Mouse (Mus musculus) liver, embryonic 13.5 days (tissue): ENCODE data around the gene Cadps2. TPM values are rescaled to one million over a fixed set of nuclear protein-coding genes. Genes with fewer than 3 reads are reported as not detected.

Experiments
- ATAC-seq: fragments of 200-750 bp; cut with Nextera tagmentation; 2 replicates; pipeline ENCODE4 v1.8.0; 2017; ENCODE audit warnings: low read depth, mild to moderate bottlenecking, moderate number of reproducible peaks, moderate library complexity
- DNase-seq: peaks from one replicate; pipeline ENCODE4 v3.0.0; 2022
- H3K27ac ChIP-seq: fragments of 300-500 bp; sonication (generic); 2 replicates; pipeline ENCODE4 v1.5.1; 2015; ENCODE audit warnings: moderate library complexity, mild to moderate bottlenecking, inconsistent platforms
- H3K27me3 ChIP-seq: fragments of 300-500 bp; sonication (generic); 2 replicates; pipeline ENCODE4 v1.6.1; 2015; ENCODE audit warnings: mild to moderate bottlenecking, inconsistent platforms
- H3K36me3 ChIP-seq: fragments of 300-500 bp; sonication (generic); 2 replicates; pipeline ENCODE4 v1.6.1; 2015; ENCODE audit warnings: mild to moderate bottlenecking, inconsistent platforms
- H3K4me1 ChIP-seq: fragments of 300-500 bp; sonication (generic); replicated peaks from 2 replicates; pipeline ENCODE4 v1.6.1; 2015; ENCODE audit warnings: inconsistent platforms
- H3K4me2 ChIP-seq: fragments of 300-500 bp; sonication (generic); 2 replicates; pipeline ENCODE4 v1.6.1; 2015; ENCODE audit warnings: inconsistent platforms, mild to moderate bottlenecking, moderate library complexity
- H3K4me3 ChIP-seq: fragments of 300-500 bp; sonication (generic); replicated peaks from 2 replicates; pipeline ENCODE4 v1.5.1; 2015; ENCODE audit warnings: mild to moderate bottlenecking, inconsistent platforms
- H3K9ac ChIP-seq: fragments of 300-500 bp; sonication (generic); 2 replicates; pipeline ENCODE4 v1.6.1; 2015; ENCODE audit warnings: mild to moderate bottlenecking, inconsistent platforms
- H3K9me3 ChIP-seq: fragments of 300-500 bp; sonication (generic); replicated peaks from 2 replicates; pipeline ENCODE4 v1.6.1; 2016; ENCODE audit warnings: inconsistent platforms
- WGBS: fragments of 180-500 bp; shearing (Covaris S2); methylation state at CpG from one replicate; pipeline ENCODE4 v1.1.7; 2015; ENCODE audit not compliant: insufficient replicate concordance; 5-methylcytosine and 5-hydroxymethylcytosine counted together
- polyA plus RNA-seq: library from polyadenylated mRNA; unstranded; fragments of >200 nt; fragmentation: Nextera tagmentation; extraction: Ambion mirVana; gene quantifications from 2 replicates; pipeline ENCODE4 v1.2.1, GENCODE M21; 2015

Cadps2 gene
- polyA plus RNA-seq, 1 experiment from 2014 or later: 0.10 TPM

DNA sequence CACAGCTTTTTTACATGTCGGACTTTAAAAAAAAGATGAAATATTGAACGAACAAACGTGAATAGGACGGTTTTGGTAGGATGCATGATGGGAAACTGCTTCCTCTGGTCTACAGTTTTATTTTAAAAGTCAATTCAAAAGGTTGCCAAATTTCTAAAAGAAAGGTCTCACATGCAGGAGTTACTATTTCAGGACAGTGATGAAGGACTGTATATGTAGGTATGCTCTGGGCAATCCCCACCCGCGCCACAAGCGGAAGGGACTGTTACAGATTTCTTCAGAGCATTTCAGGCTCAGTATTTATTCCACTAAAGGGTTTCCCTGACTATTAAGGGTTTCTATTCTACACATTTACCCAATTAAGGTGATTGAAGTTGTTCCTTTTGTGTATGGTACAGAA is 1.6 kb downstream of the Cadps2 start:
- Histone ChIP-seq H3K27me3 (peaks cover 40% of the 10 kb centered on the region), H3K4me3 (no peak overlapping the region), H3K36me3 (no peaks in the 10 kb centered on the region), H3K9me3 (no peaks in the 10 kb centered on the region), H3K4me1 (no peaks in the 10 kb centered on the region), H3K9ac (no peak overlapping the region), H3K4me2 (no peak overlapping the region), H3K27ac (no peak overlapping the region)
- DNase-seq (no peak), ATAC-seq (no peak)
- 76% methylated on average over 7 of the region's 7 CpGs for WGBS

DNA sequence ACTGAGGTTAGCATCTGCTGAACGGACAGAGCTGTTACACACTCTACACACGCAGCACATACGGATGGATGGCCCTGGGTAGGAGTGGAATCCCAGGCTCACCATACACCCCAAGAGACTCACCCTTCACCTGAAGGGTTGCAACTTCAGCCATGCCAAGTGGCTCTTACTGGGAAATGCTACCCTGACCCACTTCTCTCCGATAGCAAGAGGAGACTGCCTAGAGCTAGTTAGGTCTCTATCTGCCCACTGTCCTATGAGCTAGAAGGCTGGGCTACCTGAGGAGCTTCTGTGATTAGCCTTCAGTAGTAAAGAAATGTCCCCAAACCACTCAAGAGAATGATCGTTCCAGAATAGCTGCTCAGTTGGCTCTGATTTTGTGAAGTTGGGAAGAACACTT is 2.1 kb downstream of the Cadps2 start:
- WGBS: 60% methylated on average over 5 of the region's 5 CpGs

DNA sequence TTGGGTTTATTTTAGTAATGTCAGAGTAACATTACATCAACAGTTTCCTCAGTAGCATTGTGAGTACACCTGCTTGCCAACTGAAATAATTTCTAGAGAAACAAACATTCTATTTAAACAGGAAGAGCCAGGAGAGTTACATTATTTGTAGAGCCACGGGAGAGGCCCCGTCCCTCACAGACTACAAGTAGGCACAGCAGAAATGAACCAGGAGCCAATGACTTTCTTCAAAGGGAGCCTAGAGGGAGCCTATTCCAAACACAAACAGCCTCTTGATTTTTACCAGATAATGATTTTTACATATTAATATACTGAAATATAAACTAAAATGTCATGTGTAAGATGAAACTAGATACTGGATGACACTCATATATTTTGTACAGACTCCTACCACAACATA is 2.5 kb downstream of the Cadps2 start:
- Histone ChIP-seq H3K4me1 (no peaks in the 10 kb centered on the region), H3K27me3 (peaks cover 40% of the 10 kb centered on the region), H3K36me3 (no peaks in the 10 kb centered on the region), H3K27ac (no peak overlapping the region), H3K9ac (no peak overlapping the region), H3K9me3 (no peaks in the 10 kb centered on the region), H3K4me3 (no peak overlapping the region), H3K4me2 (no peak overlapping the region)
- DNase-seq (no peak), ATAC-seq (no peak)
- 50% methylated on average over 2 of the region's 2 CpGs for WGBS

More for the DNA sequence above, 2.1 kb downstream of the Cadps2 start:
- H3K4me1 ChIP-seq: no peaks in the 10 kb centered on the region
- no peak for ATAC-seq
- no peak overlapping the region for H3K27ac ChIP-seq
- H3K9me3 ChIP-seq: no peaks in the 10 kb centered on the region
- no peak overlapping the region for H3K4me3 ChIP-seq
- H3K36me3 ChIP-seq: no peaks in the 10 kb centered on the region
- H3K4me2 ChIP-seq: no peak overlapping the region
- H3K27me3 ChIP-seq: peaks cover 40% of the 10 kb centered on the region
- no peak for DNase-seq
- no peak overlapping the region for H3K9ac ChIP-seq

DNA sequence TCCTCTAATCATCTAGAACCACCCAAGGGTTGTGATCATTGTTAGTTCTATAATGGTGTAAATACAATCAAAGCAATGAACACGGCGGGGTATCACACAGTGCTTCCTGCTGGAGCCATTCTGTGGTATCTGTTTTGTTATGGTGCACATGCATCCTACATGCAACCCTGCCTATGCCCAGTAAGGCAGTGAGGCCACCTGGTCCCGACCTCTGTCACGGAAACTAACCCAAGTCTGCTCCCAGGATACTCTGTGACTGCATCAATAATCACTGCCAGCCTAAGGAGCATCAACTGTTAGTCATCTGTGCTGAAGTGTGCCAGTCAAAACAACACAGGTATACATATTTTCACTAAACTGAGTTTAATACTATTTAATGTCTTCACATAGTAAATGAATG is 3.7 kb downstream of the Cadps2 start:
- H3K27ac ChIP-seq: no peak overlapping the region
- ATAC-seq: no peak
- H3K27me3 ChIP-seq: peaks cover 36% of the 10 kb centered on the region
- H3K9ac ChIP-seq: no peak overlapping the region
- H3K4me1 ChIP-seq: no peaks in the 10 kb centered on the region
- DNase-seq: no peak
- no peak overlapping the region for H3K4me2 ChIP-seq
- H3K9me3 ChIP-seq: no peaks in the 10 kb centered on the region
- no peaks in the 10 kb centered on the region for H3K36me3 ChIP-seq
- WGBS: 67% methylated on average over 4 of the region's 4 CpGs
- no peak overlapping the region for H3K4me3 ChIP-seq

DNA sequence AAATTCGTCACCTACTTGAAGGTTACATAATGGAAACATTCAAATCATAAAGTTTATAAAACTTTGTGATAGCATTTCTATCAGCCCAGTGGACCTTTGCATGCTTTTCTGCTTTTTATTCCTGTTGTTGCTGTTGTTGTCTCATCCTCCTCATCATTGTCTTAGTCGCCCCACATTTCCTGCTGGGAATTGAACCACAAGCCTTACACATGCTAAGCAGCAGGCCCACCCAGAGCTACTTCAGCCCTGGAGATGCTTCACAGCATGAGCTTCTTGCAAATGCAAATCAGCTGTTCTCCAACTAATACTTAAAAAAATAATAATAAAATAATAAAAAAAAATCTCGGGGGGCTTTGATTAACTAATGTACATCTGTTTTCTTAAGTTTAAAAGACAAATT is 8.5 kb downstream of the Cadps2 start:
- Histone ChIP-seq H3K4me3 (no peak overlapping the region), H3K27me3 (no peaks in the 10 kb centered on the region), H3K27ac (no peak overlapping the region), H3K9me3 (no peaks in the 10 kb centered on the region), H3K4me1 (no peaks in the 10 kb centered on the region), H3K9ac (no peak overlapping the region), H3K36me3 (no peaks in the 10 kb centered on the region), H3K4me2 (no peak overlapping the region)
- WGBS: 38% methylated on average over 3 of the region's 3 CpGs
- ATAC-seq: no peak
- DNase-seq: no peak

DNA sequence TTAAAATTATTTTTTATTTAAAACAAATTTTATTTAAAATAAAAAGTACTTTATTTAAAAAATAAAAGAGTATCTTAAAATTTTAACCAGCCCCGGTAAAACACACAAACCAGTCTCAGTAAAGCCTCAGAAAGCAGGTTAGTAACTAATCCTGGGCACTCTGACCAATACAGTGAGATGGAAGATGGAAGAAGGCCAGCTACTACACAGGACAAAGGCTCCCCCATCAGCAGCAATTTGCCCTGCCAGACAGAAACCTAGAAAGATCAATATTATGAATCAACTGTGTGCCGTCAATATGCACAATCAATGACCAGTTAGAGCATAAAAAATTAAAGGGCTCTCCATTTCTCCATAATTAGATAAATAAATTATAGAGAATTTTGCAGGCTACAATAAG is 9.9 kb downstream of the Cadps2 start:
- ATAC-seq (no peak), DNase-seq (no peak)
- Histone ChIP-seq H3K36me3 (no peaks in the 10 kb centered on the region), H3K27me3 (no peaks in the 10 kb centered on the region), H3K4me2 (no peak overlapping the region), H3K9ac (no peak overlapping the region), H3K4me3 (no peak overlapping the region), H3K4me1 (no peaks in the 10 kb centered on the region), H3K27ac (no peak overlapping the region), H3K9me3 (no peaks in the 10 kb centered on the region)
- WGBS: 69% methylated on average over 2 of the region's 2 CpGs

DNA sequence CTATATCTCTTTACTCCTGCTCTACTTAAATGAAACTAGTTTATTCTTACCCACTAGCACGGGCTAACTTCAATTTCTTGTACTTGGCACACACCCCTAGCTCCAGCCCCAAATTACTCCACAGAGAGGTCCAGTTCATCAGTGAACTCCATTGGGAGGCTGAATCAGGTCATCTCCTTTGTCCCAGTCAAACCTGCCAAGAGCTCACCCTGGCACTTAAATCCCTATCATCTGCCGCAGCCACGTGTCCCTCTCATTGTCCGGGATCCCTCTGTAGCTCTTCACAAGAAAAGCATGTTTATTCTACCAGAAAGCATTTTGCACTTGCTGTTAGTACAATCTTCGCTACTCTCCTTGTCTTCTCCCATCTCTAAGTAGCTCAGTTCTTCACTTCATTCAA is 17.4 kb downstream of the Cadps2 start:
- no peak for DNase-seq
- Histone ChIP-seq H3K9me3 (no peaks in the 10 kb centered on the region), H3K27ac (no peak overlapping the region), H3K9ac (no peak overlapping the region), H3K4me2 (no peak overlapping the region), H3K36me3 (no peaks in the 10 kb centered on the region), H3K27me3 (no peaks in the 10 kb centered on the region), H3K4me1 (no peaks in the 10 kb centered on the region), H3K4me3 (no peak overlapping the region)
- no peak for ATAC-seq
- WGBS: 67% methylated on average over 5 of the region's 5 CpGs

DNA sequence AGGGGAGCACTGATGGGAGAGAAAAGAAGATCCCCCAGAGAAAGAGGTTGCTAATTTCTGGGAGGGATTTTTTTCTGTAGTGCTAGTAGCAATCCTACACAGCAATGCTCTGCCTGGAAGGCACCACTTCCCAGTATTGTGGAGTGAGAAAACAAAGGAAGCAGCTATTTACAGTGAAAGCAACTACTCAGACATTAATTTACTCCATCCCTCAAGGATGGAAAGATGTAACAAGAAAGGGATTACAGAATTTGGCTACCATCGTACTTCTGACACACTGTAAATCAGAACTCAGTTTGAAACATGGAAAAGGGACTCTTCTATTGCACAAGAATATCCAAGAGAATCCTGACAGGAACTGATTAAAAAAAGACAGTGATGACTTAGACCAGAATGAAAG is 29.1 kb downstream of the Cadps2 start:
- H3K9me3 ChIP-seq: no peaks in the 10 kb centered on the region
- ATAC-seq (no peak), DNase-seq (no peak)
- no peak overlapping the region for H3K4me3 ChIP-seq
- H3K27ac ChIP-seq: no peak overlapping the region
- no peaks in the 10 kb centered on the region for H3K36me3 ChIP-seq
- no peaks in the 10 kb centered on the region for H3K4me1 ChIP-seq
- no peaks in the 10 kb centered on the region for H3K27me3 ChIP-seq
- no peak overlapping the region for H3K4me2 ChIP-seq
- 52% methylated on average over 1 of the region's 1 CpGs for WGBS
- H3K9ac ChIP-seq: no peak overlapping the region

DNA sequence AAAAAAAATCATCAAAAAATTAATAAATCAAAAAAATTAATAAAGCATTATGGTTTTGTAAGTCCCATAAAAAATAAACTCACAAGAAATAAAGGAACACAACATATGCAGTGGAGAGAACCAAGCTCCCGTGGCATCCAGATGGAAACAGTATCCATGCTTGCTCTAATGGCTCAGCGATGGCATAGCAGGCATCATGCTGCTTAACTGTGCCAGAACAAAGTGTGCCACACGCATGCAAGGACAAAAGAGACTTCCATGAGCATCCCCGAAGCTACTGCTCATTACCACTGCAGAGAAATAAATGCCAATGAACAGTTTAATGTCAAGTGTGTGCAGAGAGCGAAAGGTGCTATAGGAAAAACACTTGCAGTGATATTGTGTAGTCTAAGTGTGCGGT is 29.9 kb downstream of the Cadps2 start:
- no peak overlapping the region for H3K4me2 ChIP-seq
- 65% methylated on average over 6 of the region's 6 CpGs for WGBS
- no peak overlapping the region for H3K4me3 ChIP-seq
- no peaks in the 10 kb centered on the region for H3K36me3 ChIP-seq
- no peaks in the 10 kb centered on the region for H3K27me3 ChIP-seq
- no peak overlapping the region for H3K27ac ChIP-seq
- no peaks in the 10 kb centered on the region for H3K4me1 ChIP-seq
- ATAC-seq (no peak), DNase-seq (no peak)
- no peak overlapping the region for H3K9ac ChIP-seq
- no peaks in the 10 kb centered on the region for H3K9me3 ChIP-seq

DNA sequence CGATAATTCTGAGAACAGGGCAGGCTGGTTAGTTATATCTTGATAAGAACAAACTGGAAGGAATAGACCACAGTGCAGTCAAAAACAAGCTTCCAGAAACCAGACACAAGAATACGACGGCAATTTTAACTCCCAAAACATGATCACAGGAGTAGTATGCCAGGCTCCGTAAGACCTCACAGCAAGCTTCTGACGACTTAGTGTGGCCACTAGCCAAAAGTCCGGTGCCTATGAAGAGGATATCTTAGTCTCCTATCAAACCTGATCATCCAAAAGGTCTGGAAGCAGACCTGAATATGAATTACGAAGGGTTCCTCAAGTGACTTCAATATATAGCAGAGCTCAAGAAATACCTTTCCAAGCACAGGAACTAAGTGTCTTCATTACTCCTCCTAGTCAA is 33.9 kb downstream of the Cadps2 start:
- H3K4me1 ChIP-seq: no peaks in the 10 kb centered on the region
- H3K27ac ChIP-seq: no peak overlapping the region
- DNase-seq: no peak
- H3K4me3 ChIP-seq: no peak overlapping the region
- H3K27me3 ChIP-seq: no peaks in the 10 kb centered on the region
- ATAC-seq: no peak
- H3K36me3 ChIP-seq: no peaks in the 10 kb centered on the region
- 73% methylated on average over 7 of the region's 7 CpGs for WGBS
- no peak overlapping the region for H3K9ac ChIP-seq
- H3K4me2 ChIP-seq: no peak overlapping the region
- H3K9me3 ChIP-seq: no peaks in the 10 kb centered on the region

DNA sequence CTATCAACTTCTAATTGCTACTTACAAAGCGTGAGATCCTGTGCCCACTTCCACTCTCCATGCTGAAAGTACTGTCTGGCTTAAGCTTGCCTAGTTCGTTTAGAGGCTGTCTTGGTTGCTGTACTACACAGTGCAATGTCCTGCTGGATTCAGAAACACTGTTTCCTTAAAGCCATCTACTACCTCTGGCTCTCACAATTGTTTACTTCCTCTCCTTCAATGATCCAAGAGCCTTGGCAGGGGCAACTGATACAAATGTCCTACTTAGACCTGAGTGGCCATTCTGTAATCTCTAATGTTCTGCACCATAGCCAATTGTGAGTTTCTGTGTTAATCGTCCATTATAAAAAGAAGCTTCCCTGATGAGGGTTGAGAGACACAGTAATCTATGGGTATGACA is 47.4 kb downstream of the Cadps2 start:
- 45% methylated on average over 3 of the region's 3 CpGs for WGBS
- H3K27ac ChIP-seq: no peak overlapping the region

DNA sequence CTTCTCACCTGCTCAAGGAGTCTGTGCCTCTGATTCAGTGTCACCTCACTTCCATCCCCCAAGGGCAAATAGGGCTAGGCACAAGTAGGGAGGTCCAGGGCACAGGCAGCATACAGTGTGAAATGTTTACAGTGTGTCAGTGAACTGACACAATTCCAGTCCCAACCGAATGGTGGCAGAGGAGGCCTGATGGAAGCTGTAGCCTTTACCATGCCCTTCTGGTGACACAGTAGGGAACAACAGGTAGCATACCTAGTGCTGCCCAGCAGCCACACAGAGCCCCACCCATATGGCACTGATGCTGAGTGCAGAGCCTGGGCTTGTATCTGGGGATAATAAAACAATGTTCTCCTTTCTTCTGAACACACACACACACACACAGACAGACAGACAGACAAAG is 61.6 kb downstream of the Cadps2 start:
- no peaks in the 10 kb centered on the region for H3K36me3 ChIP-seq
- no peak for ATAC-seq
- H3K27ac ChIP-seq: no peak overlapping the region
- H3K4me1 ChIP-seq: no peaks in the 10 kb centered on the region
- H3K4me2 ChIP-seq: no peak overlapping the region
- no peaks in the 10 kb centered on the region for H3K9me3 ChIP-seq
- 41% methylated on average over 1 of the region's 1 CpGs for WGBS
- no peak for DNase-seq
- H3K27me3 ChIP-seq: no peaks in the 10 kb centered on the region
- no peak overlapping the region for H3K9ac ChIP-seq
- no peak overlapping the region for H3K4me3 ChIP-seq

More for the DNA sequence above, 47.4 kb downstream of the Cadps2 start:
- Histone ChIP-seq H3K9me3 (no peaks in the 10 kb centered on the region), H3K9ac (no peak overlapping the region), H3K4me2 (no peak overlapping the region), H3K36me3 (no peaks in the 10 kb centered on the region), H3K27me3 (no peaks in the 10 kb centered on the region), H3K4me3 (no peak overlapping the region), H3K4me1 (no peaks in the 10 kb centered on the region)
- no peak for ATAC-seq
- DNase-seq: no peak

DNA sequence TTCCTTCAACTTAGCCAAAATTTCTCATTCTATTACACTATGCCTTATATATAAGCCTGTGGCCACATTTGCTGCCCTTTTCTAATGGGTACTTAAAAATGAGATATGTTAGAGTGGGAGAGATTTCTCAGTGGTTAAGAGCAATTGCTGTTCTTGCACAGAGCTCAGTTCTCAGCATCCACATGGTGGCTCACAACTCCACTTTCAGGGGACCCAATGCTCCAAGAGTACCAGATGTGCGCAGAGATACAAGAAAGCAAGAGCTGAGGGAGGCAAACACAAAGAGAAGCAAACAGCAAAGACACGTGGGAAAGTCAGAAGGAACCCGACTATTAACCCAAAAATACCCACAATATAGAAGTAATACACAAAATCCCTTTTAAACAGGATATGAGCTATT is 77.0 kb downstream of the Cadps2 start:
- no peak for DNase-seq
- WGBS: 40% methylated on average over 3 of the region's 3 CpGs
- no peak for ATAC-seq
- Histone ChIP-seq H3K36me3 (no peaks in the 10 kb centered on the region), H3K4me2 (no peak overlapping the region), H3K4me3 (no peak overlapping the region), H3K4me1 (no peaks in the 10 kb centered on the region), H3K27me3 (no peaks in the 10 kb centered on the region), H3K9ac (no peak overlapping the region), H3K9me3 (no peaks in the 10 kb centered on the region), H3K27ac (no peak overlapping the region)
